Mouse (Mus musculus): ENCODE data around the gene Gm11114.

Gm11114 gene

GRCm38 (mm10) chr9:85357154-85357860 is 44.7 kb downstream of the Gm11114 start:
- no peak for DNase-seq (ENCODE audit: low read depth, low spot score)

All from embryo, embryonic 11.5 days (tissue).